Mouse (Mus musculus): ENCODE results near the gene Hoxa9.

DNA sequence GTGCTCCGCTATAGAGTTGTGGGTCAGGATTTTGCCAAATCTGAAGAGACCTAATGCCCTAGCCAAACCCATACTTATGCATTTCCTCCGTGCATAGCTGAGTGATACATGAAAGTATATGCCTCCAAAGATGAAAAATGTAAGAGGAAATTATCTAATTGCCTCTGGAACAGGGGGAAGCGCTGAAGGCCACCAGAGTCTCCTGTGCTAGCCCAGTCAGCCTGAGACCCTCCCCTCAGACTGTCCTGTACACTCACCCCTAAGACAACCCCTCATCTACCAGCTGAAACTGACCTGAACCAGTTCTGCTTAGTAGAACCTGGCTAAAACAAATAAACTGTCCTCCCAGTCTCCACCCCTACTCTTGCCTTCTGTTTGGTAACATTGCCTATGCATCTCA lies 50.2 kb downstream of the Hoxa9 start:
- no peak for TF ChIP-seq CHD2 (IDR thresholded peaks at IDR 0.05; ENCODE audit: low read depth, low read length)
- no peak for TF ChIP-seq MAFK (IDR thresholded peaks at IDR 0.05; ENCODE audit: insufficient read depth, low read depth, low read length)
